In genomic region chr13:73442431-73442830, GRCm38 (mm10) we compare ENCODE assay signal across 20 mouse cellular contexts. TPM values are rescaled to one million over a fixed set of nuclear protein-coding genes. Genes with fewer than 3 reads are reported as not detected.
DNase-seq lines count a peak whose midpoint lies in the region; ATAC-seq and TF ChIP-seq lines count a peak whose summit lies in the region.
"Had no signal": no experiment of that assay in that cellular context is flagged by ENCODE, and none has a peak within 500 bp of the region (broad histone marks: within the 10 kb centered on the region; RNA-seq: fewer than 3 reads in every experiment).

No protein-coding gene starts in this region.

- TF ChIP-seq POLR2A in bone marrow, adult 2 months (IDR thresholded peaks at IDR 0.05; ENCODE audit: borderline replicate concordance, control insufficient read depth, low read depth, low read length): no peak

- WGBS in heart, embryonic 12.5 days: 76% methylated on average over 5 of the region's 5 CpGs
- WGBS in bone marrow, adult 2 months: 88% methylated on average over 5 of the region's 5 CpGs
- 89% methylated on average over 5 of the region's 5 CpGs for WGBS in liver, embryonic 14.5 days (ENCODE audit: insufficient replicate concordance)

- H3K36me3 ChIP-seq in heart, embryonic 12.5 days: no peaks in the 10 kb centered on the region
- H3K36me3 ChIP-seq in liver, embryonic 14.5 days (replicated peaks; ENCODE audit: control insufficient read depth, insufficient read depth, low read depth): no peaks in the 10 kb centered on the region
- H3K36me3 ChIP-seq: embryonic facial prominence, embryonic 13.5 days; forebrain, embryonic 12.5 days; hindbrain, embryonic 15.5 days had no signal

- no peaks in the 10 kb centered on the region for H3K9me3 ChIP-seq in heart, embryonic 12.5 days (replicated peaks)
- H3K9me3 ChIP-seq in liver, embryonic 14.5 days (ENCODE audit: control insufficient read depth, low read length): no peaks in the 10 kb centered on the region
- H3K9me3 ChIP-seq: embryonic facial prominence, embryonic 13.5 days; forebrain, embryonic 12.5 days; hindbrain, embryonic 15.5 days had no signal

- 0 out of 2 replicates have a peak, but pooled peaks cover 5% of the 10 kb centered on the region for H3K27me3 ChIP-seq in heart, embryonic 12.5 days (replicated peaks)
- no peaks in the 10 kb centered on the region for H3K27me3 ChIP-seq in liver, embryonic 14.5 days (ENCODE audit: control insufficient read depth, insufficient read depth, low read length)
- H3K27me3 ChIP-seq: embryonic facial prominence, embryonic 13.5 days; hindbrain, embryonic 15.5 days had no signal

- no peak overlapping the region for H3K4me2 ChIP-seq in heart, embryonic 12.5 days
- no peak overlapping the region for H3K4me2 ChIP-seq in liver, embryonic 14.5 days (ENCODE audit: low read depth)
- H3K4me2 ChIP-seq: embryonic facial prominence, embryonic 13.5 days; forebrain, embryonic 12.5 days; hindbrain, embryonic 15.5 days; midbrain, embryonic 11.5 days had no signal

- no peak for TF ChIP-seq CTCF in bone marrow, adult 2 months (IDR thresholded peaks at IDR 0.05; ENCODE audit: control insufficient read depth, insufficient read depth, low read length)
- TF ChIP-seq CTCF in liver, embryonic 14.5 days (IDR thresholded peaks at IDR 0.05; ENCODE audit: low read depth): 0 out of 2 replicates have a peak, but pooled peaks have one; percentile 16

- ATAC-seq in heart, embryonic 12.5 days (ENCODE audit: insufficient number of reproducible peaks, low FRiP score): no peak
- ATAC-seq in liver, embryonic 14.5 days (ENCODE audit: insufficient read depth): no peak
- ATAC-seq in activated CD4-positive, CD25-positive, alpha-beta regulatory T cell, adult 4 months: no peak

- no peak overlapping the region for H3K9ac ChIP-seq in heart, embryonic 12.5 days
- no peak overlapping the region; the same call in 1 of the 2 replicates for H3K9ac ChIP-seq in liver, embryonic 14.5 days (replicated peaks)
- H3K9ac ChIP-seq: embryonic facial prominence, embryonic 13.5 days; forebrain, embryonic 12.5 days; hindbrain, embryonic 15.5 days had no signal

- TF ChIP-seq EP300 in liver, embryonic 14.5 days (IDR thresholded peaks at IDR 0.05; ENCODE audit: low read depth): no peak

- no peak overlapping the region for H3K4me3 ChIP-seq in heart, embryonic 12.5 days
- H3K4me3 ChIP-seq in bone marrow, adult 2 months (replicated peaks; ENCODE audit: control insufficient read depth, low read depth, low read length): no peak overlapping the region
- no peak overlapping the region for H3K4me3 ChIP-seq in liver, embryonic 14.5 days (ENCODE audit: insufficient read depth in 1 of 2, low read depth in 2 of 2, low read length in 2 of 2)
- H3K4me3 ChIP-seq: embryonic facial prominence, embryonic 13.5 days; forebrain, embryonic 12.5 days; hindbrain, embryonic 15.5 days; left cerebral cortex, adult 2 months had no signal

- H3K27ac ChIP-seq in heart, embryonic 12.5 days (ENCODE audit: poor library complexity, severe bottlenecking): no peak overlapping the region
- peak overlapping the region; percentile 25; the same call in 1 of the 2 replicates for H3K27ac ChIP-seq in bone marrow, adult 2 months (ENCODE audit: control insufficient read depth, insufficient read depth, low read depth, low read length, poor library complexity)
- H3K27ac ChIP-seq in liver, embryonic 14.5 days: peak overlapping the region; percentile 98
- H3K27ac ChIP-seq: embryonic facial prominence, embryonic 13.5 days; forebrain, embryonic 12.5 days; hindbrain, embryonic 15.5 days; left cerebral cortex, adult 2 months had no signal

- DNase-seq in heart, adult 8-10 months (ENCODE audit: low spot score): peak; percentile 56
- DNase-seq in kidney, postnatal 14 days: peak; percentile 17
- no peak for DNase-seq in kidney, adult 18-20 months
- DNase-seq in liver, embryonic 14.5 days (ENCODE audit: low read depth in 3 of 3, low spot score in 3 of 3): no peak
- DNase-seq: cerebellum, adult 2 months; cerebellum, postnatal 36 days; embryo, embryonic 11 days; heart, postnatal 36 days; lung, postnatal 10 days; right cerebral cortex, adult 18-20 months; right cerebral cortex, postnatal 4 days; thymus, postnatal 25 days had no signal

- H3K4me1 ChIP-seq in heart, embryonic 12.5 days (replicated peaks): peaks cover 19% of the 10 kb centered on the region
- H3K4me1 ChIP-seq in bone marrow, adult 2 months (ENCODE audit: control insufficient read depth, insufficient read depth, low read length): peaks cover 7% of the 10 kb centered on the region
- H3K4me1 ChIP-seq in liver, embryonic 14.5 days (replicated peaks; ENCODE audit: control insufficient read depth in 2 of 2, insufficient read depth in 2 of 2, low read length in 1 of 2): peaks cover 68% of the 10 kb centered on the region in 2 experiments

RNA-seq across cellular contexts. Expression of gene Lpcat1, which starts 24.6 kb away (rescaled TPM):
- 1 to 10 TPM; 6.8 to 9.6 (median 7.5) TPM for total RNA-seq in heart, adult 8-10 months (2022)
- polyA plus RNA-seq in heart, embryonic 12.5 days (2016; fragmentation: Nextera tagmentation; extraction: Ambion mirVana): 24.1 and 25.1 TPM in 2 replicates
- 92.1 and 108 TPM in 2 replicates for polyA plus RNA-seq in bone marrow, adult 2 months (2011; ENCODE audit: insufficient read depth, insufficient read length, low replicate concordance, missing spikeins)
- polyA plus RNA-seq in liver, embryonic 14.5 days (2012; rRNA removed): 49.5 and 61.0 TPM in 2 replicates
- 63.7 and 72.5 TPM in 2 replicates for polyA plus RNA-seq in liver, embryonic 14.5 days (2014; fragmentation: Nextera tagmentation; extraction: Ambion mirVana)
- polyA plus RNA-seq in activated CD4-positive, CD25-positive, alpha-beta regulatory T cell, adult 4 months (2017; shearing (Covaris generic)): 10 to 100 TPM; 22.3 to 28.0 TPM

Comparison
In these comparisons a context has a peak if more than half of its experiments do, and no peak if none do; other contexts are left out.
1. DNase-seq: peak in heart, adult 8-10 months (single experiment) and kidney, postnatal 14 days (single experiment); none in kidney, adult 18-20 months (single experiment) and liver, embryonic 14.5 days (0 of 3).